Mouse (Mus musculus): ENCODE data around the gene Gm20388. TPM values are rescaled to one million over a fixed set of nuclear protein-coding genes. Genes with fewer than 3 reads are reported as not detected.

Gm20388 gene
- polyA plus RNA-seq, 2 experiments, result 8.5 TPM; not detected in 1

GRCm38 (mm10) chr8:120184850-120185792, 274.5 kb downstream of the Gm20388 start:
- H3K27me3 ChIP-seq (ENCODE audit: control insufficient read depth, insufficient read depth, low read length), result no peaks in the 10 kb centered on the region
- no peak overlapping the region for H3K9ac ChIP-seq (replicated peaks)
- no peaks in the 10 kb centered on the region for H3K4me1 ChIP-seq (replicated peaks; ENCODE audit: control insufficient read depth in 2 of 2, insufficient read depth in 2 of 2, low read length in 1 of 2)
- H3K36me3 ChIP-seq (replicated peaks; ENCODE audit: control insufficient read depth, insufficient read depth, low read depth), result no peaks in the 10 kb centered on the region
- H3K27ac ChIP-seq, result no peak overlapping the region
- ATAC-seq (ENCODE audit: insufficient read depth) (no peak), DNase-seq (ENCODE audit: low read depth in 3 of 3, low spot score in 3 of 3) (no peak)
- no peak overlapping the region for H3K4me2 ChIP-seq (ENCODE audit: low read depth)
- TF ChIP-seq EP300 (IDR thresholded peaks at IDR 0.05; ENCODE audit: low read depth) (no peak), CTCF (IDR thresholded peaks at IDR 0.05; ENCODE audit: low read depth) (no peak)
- H3K4me3 ChIP-seq (ENCODE audit: insufficient read depth in 1 of 2, low read depth in 2 of 2, low read length in 2 of 2), result no peak overlapping the region
- 48% methylated on average over 17 of the region's 17 CpGs for WGBS (ENCODE audit: insufficient replicate concordance)
- no peaks in the 10 kb centered on the region for H3K9me3 ChIP-seq (ENCODE audit: control insufficient read depth, low read length)

GRCm38 (mm10) chr8:120186454-120186853, 275.8 kb downstream of the Gm20388 start:
- WGBS (ENCODE audit: insufficient replicate concordance), result 59% methylated on average over 8 of the region's 8 CpGs
- H3K36me3 ChIP-seq (replicated peaks; ENCODE audit: control insufficient read depth, insufficient read depth, low read depth), result no peaks in the 10 kb centered on the region
- no peak overlapping the region for H3K27ac ChIP-seq
- no peak for ATAC-seq (ENCODE audit: insufficient read depth)
- H3K27me3 ChIP-seq (ENCODE audit: control insufficient read depth, insufficient read depth, low read length), result no peaks in the 10 kb centered on the region
- DNase-seq (ENCODE audit: low read depth in 3 of 3, low spot score in 3 of 3), result no peak
- no peaks in the 10 kb centered on the region for H3K4me1 ChIP-seq (replicated peaks; ENCODE audit: control insufficient read depth in 2 of 2, insufficient read depth in 2 of 2, low read length in 1 of 2)
- H3K9ac ChIP-seq (replicated peaks), result no peak overlapping the region
- no peak overlapping the region for H3K4me2 ChIP-seq (ENCODE audit: low read depth)
- no peak for TF ChIP-seq EP300 (IDR thresholded peaks at IDR 0.05; ENCODE audit: low read depth)
- no peak for TF ChIP-seq CTCF (IDR thresholded peaks at IDR 0.05; ENCODE audit: low read depth)
- no peaks in the 10 kb centered on the region for H3K9me3 ChIP-seq (ENCODE audit: control insufficient read depth, low read length)
- H3K4me3 ChIP-seq (ENCODE audit: insufficient read depth in 1 of 2, low read depth in 2 of 2, low read length in 2 of 2), result no peak overlapping the region

- Histone ChIP-seq H3K4me2 (ENCODE audit: low read depth) (no peak overlapping the region), H3K9me3 (ENCODE audit: control insufficient read depth, low read length) (no peaks in the 10 kb centered on the region), H3K27ac (no peak overlapping the region), H3K27me3 (ENCODE audit: control insufficient read depth, insufficient read depth, low read length) (no peaks in the 10 kb centered on the region), H3K36me3 (replicated peaks; ENCODE audit: control insufficient read depth, insufficient read depth, low read depth) (no peaks in the 10 kb centered on the region), H3K9ac (replicated peaks) (no peak overlapping the region), H3K4me3 (ENCODE audit: insufficient read depth in 1 of 2, low read depth in 2 of 2, low read length in 2 of 2) (no peak overlapping the region), H3K4me1 (replicated peaks; ENCODE audit: control insufficient read depth in 2 of 2, insufficient read depth in 2 of 2, low read length in 1 of 2) (no peaks in the 10 kb centered on the region)
- DNase-seq (ENCODE audit: low read depth in 3 of 3, low spot score in 3 of 3), result no peak
- TF ChIP-seq EP300 (IDR thresholded peaks at IDR 0.05; ENCODE audit: low read depth) (no peak), CTCF (IDR thresholded peaks at IDR 0.05; ENCODE audit: low read depth) (no peak)
- 54% methylated on average over 6 of the region's 6 CpGs for WGBS (ENCODE audit: insufficient replicate concordance)
- ATAC-seq (ENCODE audit: insufficient read depth), result no peak
These were observed 277.9 kb downstream of the Gm20388 start for GRCm38 (mm10) chr8:120188510-120188909.

GRCm38 (mm10) chr8:120189440-120189839, 278.8 kb downstream of the Gm20388 start:
- Histone ChIP-seq H3K36me3 (replicated peaks; ENCODE audit: control insufficient read depth, insufficient read depth, low read depth) (no peaks in the 10 kb centered on the region), H3K4me3 (ENCODE audit: insufficient read depth in 1 of 2, low read depth in 2 of 2, low read length in 2 of 2) (no peak overlapping the region), H3K4me1 (replicated peaks; ENCODE audit: control insufficient read depth in 2 of 2, insufficient read depth in 2 of 2, low read length in 1 of 2) (no peaks in the 10 kb centered on the region), H3K9me3 (ENCODE audit: control insufficient read depth, low read length) (no peaks in the 10 kb centered on the region), H3K27ac (no peak overlapping the region), H3K9ac (replicated peaks) (no peak overlapping the region), H3K27me3 (ENCODE audit: control insufficient read depth, insufficient read depth, low read length) (no peaks in the 10 kb centered on the region), H3K4me2 (ENCODE audit: low read depth) (no peak overlapping the region)
- 65% methylated on average over 6 of the region's 6 CpGs for WGBS (ENCODE audit: insufficient replicate concordance)
- TF ChIP-seq EP300 (IDR thresholded peaks at IDR 0.05; ENCODE audit: low read depth), result no peak
- no peak for TF ChIP-seq CTCF (IDR thresholded peaks at IDR 0.05; ENCODE audit: low read depth)
- no peak for DNase-seq (ENCODE audit: low read depth in 3 of 3, low spot score in 3 of 3)
- no peak for ATAC-seq (ENCODE audit: insufficient read depth)

GRCm38 (mm10) chr8:120190107-120190809, 279.6 kb downstream of the Gm20388 start:
- Histone ChIP-seq H3K4me3 (ENCODE audit: insufficient read depth in 1 of 2, low read depth in 2 of 2, low read length in 2 of 2) (no peak overlapping the region), H3K4me2 (ENCODE audit: low read depth) (no peak overlapping the region), H3K9ac (replicated peaks) (no peak overlapping the region), H3K27me3 (ENCODE audit: control insufficient read depth, insufficient read depth, low read length) (no peaks in the 10 kb centered on the region), H3K27ac (no peak overlapping the region), H3K9me3 (ENCODE audit: control insufficient read depth, low read length) (no peaks in the 10 kb centered on the region), H3K4me1 (replicated peaks; ENCODE audit: control insufficient read depth in 2 of 2, insufficient read depth in 2 of 2, low read length in 1 of 2) (no peaks in the 10 kb centered on the region), H3K36me3 (replicated peaks; ENCODE audit: control insufficient read depth, insufficient read depth, low read depth) (no peaks in the 10 kb centered on the region)
- 65% methylated on average over 17 of the region's 17 CpGs for WGBS (ENCODE audit: insufficient replicate concordance)
- no peak for TF ChIP-seq EP300 (IDR thresholded peaks at IDR 0.05; ENCODE audit: low read depth)
- no peak for TF ChIP-seq CTCF (IDR thresholded peaks at IDR 0.05; ENCODE audit: low read depth)
- DNase-seq (ENCODE audit: low read depth in 3 of 3, low spot score in 3 of 3) (no peak), ATAC-seq (ENCODE audit: insufficient read depth) (no peak)

Measured in liver, embryonic 14.5 days (tissue).